Mouse (Mus musculus): Measurements from ENCODE around the gene Mrpl10. TPM values are rescaled to one million over a fixed set of nuclear protein-coding genes. Genes with fewer than 3 reads are reported as not detected.

The Mrpl10 gene
- 1.7 and 2.4 TPM in 2 replicates for polyA plus RNA-seq (2012)

- Histone ChIP-seq H3K36me3 (ENCODE audit: control insufficient read depth) (peaks cover 17% of the 10 kb centered on the region), H3K4me1 (ENCODE audit: control insufficient read depth) (peaks cover 33% of the 10 kb centered on the region), H3K4me3 (replicated peaks) (peak within 1 kb of the TSS; percentile 92), H3K27me3 (ENCODE audit: control insufficient read depth) (no peaks in the 10 kb centered on the region), H3K9me3 (ENCODE audit: control insufficient read depth, low read length) (no peaks in the 10 kb centered on the region)
- TF ChIP-seq GATA1 (IDR thresholded peaks at IDR 0.05; ENCODE audit: low read length): no peak
- TF ChIP-seq TAL1 (IDR thresholded peaks at IDR 0.05; ENCODE audit: low read length): no peak
Observed at GRCm38 (mm10) chr11:97041022-97041899, at the start of gene Mrpl10, which contains the start of gene Lrrc46. Gene Mrpl10, plus strand, starts transcription at chr11:97041560. Gene Lrrc46, minus strand, starts transcription at chr11:97041407.

- H3K27me3 ChIP-seq (ENCODE audit: control insufficient read depth): peaks cover 79% of the 10 kb centered on the region
- no peak overlapping the region for H3K4me3 ChIP-seq (replicated peaks)
- H3K9me3 ChIP-seq (ENCODE audit: control insufficient read depth, low read length): no peaks in the 10 kb centered on the region; the same call in 1 of the 2 replicates
- H3K36me3 ChIP-seq (ENCODE audit: control insufficient read depth): no peaks in the 10 kb centered on the region
- peaks cover 7% of the 10 kb centered on the region for H3K4me1 ChIP-seq (ENCODE audit: control insufficient read depth)
- TF ChIP-seq TAL1 (IDR thresholded peaks at IDR 0.05; ENCODE audit: low read length) (no peak), GATA1 (IDR thresholded peaks at IDR 0.05; ENCODE audit: low read length) (no peak)
Observed at GRCm38 (mm10) chr11:96992722-96993311, 48.5 kb upstream of the Mrpl10 start.

GRCm38 (mm10) chr11:96995031-96995430, 46.3 kb upstream of the Mrpl10 start:
- Histone ChIP-seq H3K36me3 (ENCODE audit: control insufficient read depth) (no peaks in the 10 kb centered on the region), H3K4me3 (replicated peaks) (no peak overlapping the region), H3K27me3 (ENCODE audit: control insufficient read depth) (peaks cover 81% of the 10 kb centered on the region), H3K9me3 (ENCODE audit: control insufficient read depth, low read length) (no peaks in the 10 kb centered on the region), H3K4me1 (ENCODE audit: control insufficient read depth) (no peaks in the 10 kb centered on the region)
- TF ChIP-seq TAL1 (IDR thresholded peaks at IDR 0.05; ENCODE audit: low read length): no peak
- TF ChIP-seq GATA1 (IDR thresholded peaks at IDR 0.05; ENCODE audit: low read length): no peak

- H3K36me3 ChIP-seq (ENCODE audit: control insufficient read depth): no peaks in the 10 kb centered on the region
- no peak for TF ChIP-seq GATA1 (IDR thresholded peaks at IDR 0.05; ENCODE audit: low read length)
- TF ChIP-seq TAL1 (IDR thresholded peaks at IDR 0.05; ENCODE audit: low read length): no peak
- H3K4me3 ChIP-seq (replicated peaks): no peak overlapping the region
- H3K9me3 ChIP-seq (ENCODE audit: control insufficient read depth, low read length): no peaks in the 10 kb centered on the region
- peaks cover 81% of the 10 kb centered on the region for H3K27me3 ChIP-seq (ENCODE audit: control insufficient read depth)
- no peaks in the 10 kb centered on the region for H3K4me1 ChIP-seq (ENCODE audit: control insufficient read depth)
Observed at GRCm38 (mm10) chr11:96995836-96996772, 45.3 kb upstream of the Mrpl10 start.

GRCm38 (mm10) chr11:96996773-96997379, 44.5 kb upstream of the Mrpl10 start:
- Histone ChIP-seq H3K27me3 (ENCODE audit: control insufficient read depth) (peaks cover 76% of the 10 kb centered on the region), H3K36me3 (ENCODE audit: control insufficient read depth) (no peaks in the 10 kb centered on the region), H3K4me1 (ENCODE audit: control insufficient read depth) (no peaks in the 10 kb centered on the region), H3K4me3 (replicated peaks) (no peak overlapping the region), H3K9me3 (ENCODE audit: control insufficient read depth, low read length) (no peaks in the 10 kb centered on the region)
- TF ChIP-seq TAL1 (IDR thresholded peaks at IDR 0.05; ENCODE audit: low read length) (no peak), GATA1 (IDR thresholded peaks at IDR 0.05; ENCODE audit: low read length) (no peak)

- peaks cover 74% of the 10 kb centered on the region for H3K27me3 ChIP-seq (ENCODE audit: control insufficient read depth)
- no peak for TF ChIP-seq GATA1 (IDR thresholded peaks at IDR 0.05; ENCODE audit: low read length)
- TF ChIP-seq TAL1 (IDR thresholded peaks at IDR 0.05; ENCODE audit: low read length): no peak
- no peaks in the 10 kb centered on the region for H3K36me3 ChIP-seq (ENCODE audit: control insufficient read depth)
- H3K4me3 ChIP-seq (replicated peaks): no peak overlapping the region
- no peaks in the 10 kb centered on the region for H3K4me1 ChIP-seq (ENCODE audit: control insufficient read depth)
- no peaks in the 10 kb centered on the region for H3K9me3 ChIP-seq (ENCODE audit: control insufficient read depth, low read length)
Observed at GRCm38 (mm10) chr11:96997380-96997956, 43.9 kb upstream of the Mrpl10 start.

GRCm38 (mm10) chr11:97003170-97003569, 38.2 kb upstream of the Mrpl10 start:
- H3K9me3 ChIP-seq (ENCODE audit: control insufficient read depth, low read length): no peaks in the 10 kb centered on the region
- H3K36me3 ChIP-seq (ENCODE audit: control insufficient read depth): no peaks in the 10 kb centered on the region
- TF ChIP-seq TAL1 (IDR thresholded peaks at IDR 0.05; ENCODE audit: low read length) (no peak), GATA1 (IDR thresholded peaks at IDR 0.05; ENCODE audit: low read length) (no peak)
- H3K4me1 ChIP-seq (ENCODE audit: control insufficient read depth): no peaks in the 10 kb centered on the region; the same call in none of the 2 replicates
- H3K4me3 ChIP-seq (replicated peaks): no peak overlapping the region
- peaks cover 54% of the 10 kb centered on the region for H3K27me3 ChIP-seq (ENCODE audit: control insufficient read depth)
